Mouse (Mus musculus): ENCODE data around the gene Ercc1. TPM values are rescaled to one million over a fixed set of nuclear protein-coding genes. Genes with fewer than 3 reads are reported as not detected.

Gene Ercc1
- total RNA-seq, 4 experiments from 2014 or later = 34.9 to 42.8 (median 38.6) TPM

Small RNA genes within 50 kb of the gene (microRNA-seq; reads per million reads assigned to microRNA genes)
- gene Mir343 = 0 reads per million in 2 experiments

Other genes starting within 250 kb of the Ercc1 start
- gene Gm4969, start 226.4 kb upstream of the Ercc1 start, total RNA-seq (2022) = under 1 TPM in 3 of 4 experiments, not detected in 1; 0.37 to 0.68 (median 0.48) TPM
- 10 to 100 TPM; 13.2 to 15.7 (median 14.2) TPM for gene Fbxo46, start 224.9 kb upstream of the Ercc1 start, total RNA-seq (2022)
- gene Qpctl, start 195.5 kb upstream of the Ercc1 start, total RNA-seq (2022) = 10 to 100 TPM; 16.5 to 19.2 (median 18.6) TPM
- 10 to 100 TPM; 73.5 to 79.4 (median 76.1) TPM for gene Snrpd2, start 195.1 kb upstream of the Ercc1 start, total RNA-seq (2022)
- 1 to 10 TPM; 1.2 to 2.5 (median 1.5) TPM for gene Gipr, start 178.7 kb upstream of the Ercc1 start, total RNA-seq (2022)
- gene Eml2, start 168.4 kb upstream of the Ercc1 start, total RNA-seq (2022) = 100 to 1,000 TPM; 159 to 188 (median 167) TPM
- 1 to 10 TPM; 2.2 to 2.7 (median 2.5) TPM for gene Gpr4, start 132.2 kb upstream of the Ercc1 start, total RNA-seq (2022)
- 10 to 100 TPM; 40.2 to 46.7 (median 43.1) TPM for gene Opa3, start 116.4 kb upstream of the Ercc1 start, total RNA-seq (2022)
- gene Vasp, start 73.0 kb upstream of the Ercc1 start, total RNA-seq (2022) = 10 to 100 TPM; 13.6 to 16.9 (median 15.6) TPM
- under 1 TPM in 1 of 4 experiments, not detected in 3; 0.68 TPM for gene Ppm1n, start 64.7 kb upstream of the Ercc1 start, total RNA-seq (2022)
- 100 to 1,000 TPM; 108 to 133 (median 114) TPM for gene Rtn2, start 62.2 kb upstream of the Ercc1 start, total RNA-seq (2022)
- gene Fosb, start 34.7 kb upstream of the Ercc1 start, total RNA-seq (2022) = 10 to 100 TPM; 11.1 to 15.1 (median 13.8) TPM
- gene Cd3eap, start 14.7 kb downstream of the Ercc1 start, total RNA-seq (2022) = 10 to 100 TPM; 16.3 to 20.4 (median 17.4) TPM
- 1 to 10 TPM; 3.9 to 7.7 (median 5.9) TPM for gene Ppp1r13l, start 15.0 kb downstream of the Ercc1 start, total RNA-seq (2022)
- 10 to 100 TPM; 25.7 to 36.8 (median 31.0) TPM for gene Ercc2, start 37.2 kb downstream of the Ercc1 start, total RNA-seq (2022)
- gene Klc3, start 59.3 kb downstream of the Ercc1 start, total RNA-seq (2022) = 1 to 10 TPM; 4.5 to 5.9 (median 5.1) TPM
- 10 to 100 TPM in 1 of 4 experiments, 1 to 10 TPM in 2, not detected in 1; 3.1 to 12.8 (median 9.4) TPM for gene Ckm, start 60.0 kb downstream of the Ercc1 start, total RNA-seq (2022)
- gene Mark4, start 114.0 kb downstream of the Ercc1 start, total RNA-seq (2022) = 10 to 100 TPM; 70.4 to 80.3 (median 76.2) TPM
- gene Exoc3l2, start 118.6 kb downstream of the Ercc1 start, total RNA-seq (2022) = 1 to 10 TPM in 1 of 4 experiments, under 1 TPM in 3; 0.59 to 1.1 (median 0.79) TPM
- 1 to 10 TPM; 6.5 to 7.7 (median 7.1) TPM for gene Bloc1s3, start 163.6 kb downstream of the Ercc1 start, total RNA-seq (2022)
- gene Trappc6a, start 163.6 kb downstream of the Ercc1 start, total RNA-seq (2022) = 10 to 100 TPM; 19.0 to 25.5 (median 23.5) TPM
- gene Nkpd1, start 173.1 kb downstream of the Ercc1 start, total RNA-seq (2022) = 1 to 10 TPM in 2 of 4 experiments, under 1 TPM in 2; 0.83 to 1.7 (median 1.1) TPM
- 100 to 1,000 TPM; 118 to 134 (median 124) TPM for gene Ppp1r37, start 218.3 kb downstream of the Ercc1 start, total RNA-seq (2022)
- gene Zfp296, start 232.5 kb downstream of the Ercc1 start, total RNA-seq (2022) = 1 to 10 TPM; 1.6 to 1.9 (median 1.8) TPM
- 10 to 100 TPM; 44.2 to 59.5 (median 51.3) TPM for gene Gemin7, start 232.8 kb downstream of the Ercc1 start, total RNA-seq (2022)